26 mouse cellular contexts compared by ENCODE assay signal in the genomic region with DNA sequence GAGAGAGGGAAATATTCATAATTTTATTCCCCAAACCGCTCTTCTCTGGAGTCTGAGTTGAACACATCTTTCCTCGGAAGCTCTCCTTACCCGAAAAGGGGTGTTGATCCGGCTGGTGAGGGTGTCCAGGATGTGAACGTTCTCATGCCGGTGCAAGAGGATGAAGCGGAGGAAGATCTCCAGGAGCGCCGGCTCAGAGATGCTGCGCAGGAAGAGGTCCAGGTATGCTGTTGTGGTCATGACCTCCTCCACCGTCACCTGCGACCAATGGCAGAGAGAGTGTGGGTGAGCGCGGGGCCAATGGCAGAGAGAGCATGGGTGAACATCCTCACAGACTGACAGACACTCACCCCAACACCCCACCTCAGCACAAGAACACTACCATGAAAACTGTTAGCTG.
"Had no signal": no experiment of that assay in that cellular context is flagged by ENCODE, and none has a peak within 500 bp of the region (broad histone marks: within the 10 kb centered on the region; RNA-seq: fewer than 3 reads in every experiment).

No protein-coding gene starts in this region.

- H3K27ac ChIP-seq: embryonic facial prominence, embryonic 10.5 days; embryonic facial prominence, embryonic 12.5 days; embryonic facial prominence, embryonic 13.5 days; embryonic facial prominence, embryonic 15.5 days; forebrain, embryonic 10.5 days; forebrain, embryonic 12.5 days; forebrain, embryonic 13.5 days; forebrain, embryonic 15.5 days; gastrocnemius, adult 2 months; heart, adult 2 months had no signal

- DNase-seq: cerebellum, adult 2 months; cerebellum, adult 8-10 months; cerebellum, adult 9-10 months; cerebellum, adult 9-11 months; cerebellum, postnatal 10 days; cerebellum, postnatal 14 days; cerebellum, postnatal 25 days; cerebellum, postnatal 36 days; embryo, embryonic 11 days; forebrain, postnatal 0 days; gastrocnemius, adult 2 months; gastrocnemius, postnatal 10 days; gastrocnemius, postnatal 14 days; gastrocnemius, postnatal 25 days; gastrocnemius, postnatal 36 days; heart, adult 18-20 months; heart, adult 2 months had no signal

- H3K4me3 ChIP-seq: embryonic facial prominence, embryonic 10.5 days; embryonic facial prominence, embryonic 12.5 days; embryonic facial prominence, embryonic 13.5 days; embryonic facial prominence, embryonic 15.5 days; erythroblast, embryonic 14.5 days; forebrain, embryonic 10.5 days; forebrain, embryonic 12.5 days; forebrain, embryonic 13.5 days; forebrain, embryonic 15.5 days; gastrocnemius, adult 2 months; heart, adult 2 months had no signal

- H3K36me3 ChIP-seq: embryonic facial prominence, embryonic 10.5 days; embryonic facial prominence, embryonic 12.5 days; embryonic facial prominence, embryonic 13.5 days; embryonic facial prominence, embryonic 15.5 days; forebrain, embryonic 10.5 days; forebrain, embryonic 12.5 days; forebrain, embryonic 15.5 days had no signal

- H3K27me3 ChIP-seq: embryonic facial prominence, embryonic 12.5 days; embryonic facial prominence, embryonic 15.5 days; forebrain, embryonic 12.5 days; forebrain, embryonic 13.5 days; forebrain, embryonic 15.5 days had no signal

- H3K9me3 ChIP-seq: embryonic facial prominence, embryonic 10.5 days; embryonic facial prominence, embryonic 12.5 days; embryonic facial prominence, embryonic 13.5 days; embryonic facial prominence, embryonic 15.5 days; forebrain, embryonic 10.5 days; forebrain, embryonic 12.5 days; forebrain, embryonic 13.5 days; forebrain, embryonic 15.5 days had no signal

- H3K4me1 ChIP-seq: embryonic facial prominence, embryonic 10.5 days; embryonic facial prominence, embryonic 12.5 days; embryonic facial prominence, embryonic 13.5 days; embryonic facial prominence, embryonic 15.5 days; forebrain, embryonic 12.5 days; forebrain, embryonic 13.5 days; forebrain, embryonic 15.5 days had no signal
